Mouse (Mus musculus): ENCODE results near the gene Ube2t.

GRCm38 (mm10) chr1:134919010-134919409, 43.4 kb upstream of the Ube2t start:
- no peak for TF ChIP-seq EP300 (IDR thresholded peaks at IDR 0.05; ENCODE audit: insufficient read depth, low read depth, low read length)
- TF ChIP-seq CTCF (IDR thresholded peaks at IDR 0.05): no peak

Data from heart, adult 2 months (tissue).